Mouse (Mus musculus) cerebellum, adult (tissue): Measurements from ENCODE around the gene Nkx2-4.

Experiments used
- ATAC-seq: cut with Nextera tagmentation; 2 replicates; pipeline ENCODE4 v1.9.2; 2017; ENCODE audit warnings: mild to moderate bottlenecking, moderate library complexity, mixed read lengths; ENCODE audit not compliant: insufficient number of reproducible peaks, low FRiP score, low TSS enrichment

Gene Nkx2-4

DNA sequence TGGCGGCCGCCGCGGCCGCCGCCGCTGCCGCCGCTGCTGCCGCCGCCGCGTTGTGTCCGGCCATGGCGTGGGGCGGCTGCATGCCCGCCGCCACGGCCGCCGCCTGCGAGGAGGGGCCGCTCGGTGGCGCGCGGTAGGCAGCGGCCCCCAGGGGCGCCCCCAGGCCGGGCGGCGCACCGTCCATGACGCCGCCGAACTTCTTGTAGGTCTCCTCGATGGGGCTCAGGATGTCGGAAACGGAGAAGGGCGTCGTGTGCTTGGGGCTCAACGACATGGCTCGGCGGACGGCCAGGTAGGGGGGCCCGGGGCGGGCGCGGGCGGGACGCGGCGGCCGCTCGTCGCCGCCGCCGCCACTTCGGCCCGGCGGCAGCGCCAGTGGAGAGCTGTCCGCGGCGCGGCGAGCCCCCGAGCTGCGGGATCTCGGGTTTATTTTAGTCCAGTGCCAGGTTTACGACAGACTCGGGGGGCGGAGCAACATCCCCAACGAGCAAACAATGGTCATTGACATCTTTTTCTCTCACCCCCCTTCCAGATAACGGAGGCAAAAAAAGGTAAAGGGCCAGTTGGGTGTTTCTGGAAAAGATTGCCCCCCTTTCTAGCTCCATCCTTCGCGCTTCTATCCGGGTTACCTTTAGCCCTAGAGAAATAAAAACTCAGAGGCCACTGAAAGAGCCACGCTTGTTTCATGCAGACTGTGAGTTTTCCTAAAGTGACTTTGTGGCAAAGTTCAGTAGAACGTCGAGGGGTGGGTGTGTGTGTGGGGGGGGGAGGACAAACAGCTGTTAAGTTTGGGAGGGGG, at the start of gene Nkx2-4:
Gene Nkx2-4 (minus strand): TSS at position 374 of the 799 bp plus-strand sequence.
- ATAC-seq: no peak

DNA sequence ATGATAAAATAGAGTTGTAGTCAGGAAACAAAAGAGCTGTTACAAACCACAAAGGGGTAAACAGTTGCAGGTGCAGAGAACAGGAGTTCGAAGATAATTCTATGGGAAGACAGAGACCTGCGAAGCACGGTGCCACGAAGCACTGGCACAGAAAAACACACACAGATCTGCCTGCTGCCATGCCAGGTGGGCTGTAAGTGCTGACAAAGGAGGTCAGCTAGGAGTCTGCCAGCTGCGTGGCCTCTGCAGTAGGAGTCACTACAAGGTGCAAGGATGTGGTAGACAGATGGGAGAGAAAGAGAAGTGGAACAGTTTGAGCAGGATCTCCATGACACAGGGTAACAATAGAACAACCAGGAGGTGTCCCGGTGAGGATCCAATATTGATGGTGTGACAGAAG, 42.1 kb upstream of the Nkx2-4 start:
- ATAC-seq: no peak

DNA sequence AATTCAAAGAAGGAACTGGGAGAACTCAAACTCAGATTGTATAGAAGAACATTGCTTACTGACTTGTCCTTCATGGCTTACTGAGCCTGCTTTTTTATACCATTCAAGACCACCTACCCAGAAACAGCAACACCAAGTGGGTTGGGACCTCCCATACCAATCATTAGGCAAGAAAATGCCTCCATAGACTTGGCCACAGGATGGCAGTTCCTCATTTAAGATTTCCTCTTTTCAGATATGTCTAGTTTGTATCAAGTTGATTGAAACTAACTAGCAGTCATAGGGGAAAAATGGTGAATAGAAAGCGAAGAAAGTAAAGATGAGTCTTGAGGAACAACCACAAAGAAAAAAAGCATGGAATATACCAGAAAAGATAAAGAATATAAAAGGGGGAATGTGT, 34.5 kb upstream of the Nkx2-4 start:
- no peak for ATAC-seq

DNA sequence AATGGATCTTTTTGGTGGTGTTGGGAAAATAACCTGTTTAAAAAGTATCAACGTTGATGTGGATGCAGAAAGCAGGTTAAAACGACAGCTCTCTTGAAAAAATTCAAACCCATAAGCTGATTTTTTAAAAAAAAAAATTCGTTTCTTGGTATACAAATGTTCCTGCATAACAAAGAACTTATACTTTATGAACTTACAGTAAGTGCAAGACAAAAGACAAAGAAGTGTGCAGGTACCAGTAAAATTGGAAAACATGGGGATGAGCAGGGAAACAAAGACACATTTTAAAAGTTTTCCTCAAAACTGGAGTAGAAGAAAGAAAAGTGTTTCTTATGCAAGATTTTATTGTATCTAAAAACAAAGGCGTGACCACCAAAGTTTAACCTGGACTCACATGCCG, 1.2 kb upstream of the Nkx2-4 start:
- ATAC-seq: no peak

DNA sequence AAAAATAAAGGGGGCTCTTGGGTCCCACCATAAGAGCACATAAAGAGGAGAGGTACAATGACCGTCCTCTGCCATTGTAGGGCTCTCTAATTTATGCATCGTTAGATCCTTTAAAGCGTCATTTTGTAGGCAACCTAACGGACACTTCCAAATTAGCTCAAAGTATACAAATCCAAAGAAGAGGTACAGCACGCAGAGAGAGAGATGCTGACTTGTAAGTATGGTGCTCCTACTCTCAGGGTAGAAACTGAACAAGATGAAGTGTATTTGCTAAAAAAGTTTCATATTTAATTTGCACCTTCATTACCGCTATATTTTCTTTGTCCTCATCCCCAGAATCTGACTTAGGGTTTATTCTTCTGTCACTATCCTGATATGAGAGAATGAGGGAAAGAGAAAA, 692 bp upstream of the Nkx2-4 start:
- no peak for ATAC-seq

DNA sequence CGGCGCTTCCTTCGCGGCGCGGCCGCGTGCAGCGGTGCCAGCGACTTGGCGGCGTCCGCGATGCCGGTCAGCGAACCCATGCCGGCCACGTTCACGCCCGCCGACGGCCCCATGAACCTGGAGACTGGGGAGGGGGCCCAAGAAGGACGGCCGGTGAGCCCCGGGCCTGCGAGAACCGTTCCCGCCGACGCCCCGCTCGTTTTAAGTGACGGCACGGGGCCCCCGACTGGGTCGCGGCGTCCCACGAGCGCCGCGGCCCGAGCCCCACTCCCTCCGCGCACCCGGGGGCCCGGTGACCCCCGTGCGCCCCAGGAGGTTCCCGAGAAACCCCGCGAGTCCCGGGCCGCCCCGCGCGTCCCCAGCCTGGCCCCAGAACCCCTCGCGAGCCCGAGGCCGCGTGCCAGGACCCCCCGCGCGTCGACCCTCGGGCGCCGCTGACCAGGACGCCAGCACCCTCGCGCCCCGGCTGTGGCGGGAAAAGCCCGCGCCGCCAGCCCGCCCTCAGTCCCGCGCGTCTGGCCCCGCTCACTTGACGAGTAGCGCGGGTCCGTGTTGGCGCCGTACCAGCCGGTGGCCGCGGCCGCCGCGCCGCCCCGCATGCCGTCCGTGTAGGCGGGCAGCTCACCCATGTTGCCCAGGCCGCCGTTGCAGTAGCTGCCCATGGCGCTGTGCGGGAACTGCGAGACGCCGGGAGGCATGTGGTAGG, 726 bp downstream of the Nkx2-4 start:
- no peak for ATAC-seq

DNA sequence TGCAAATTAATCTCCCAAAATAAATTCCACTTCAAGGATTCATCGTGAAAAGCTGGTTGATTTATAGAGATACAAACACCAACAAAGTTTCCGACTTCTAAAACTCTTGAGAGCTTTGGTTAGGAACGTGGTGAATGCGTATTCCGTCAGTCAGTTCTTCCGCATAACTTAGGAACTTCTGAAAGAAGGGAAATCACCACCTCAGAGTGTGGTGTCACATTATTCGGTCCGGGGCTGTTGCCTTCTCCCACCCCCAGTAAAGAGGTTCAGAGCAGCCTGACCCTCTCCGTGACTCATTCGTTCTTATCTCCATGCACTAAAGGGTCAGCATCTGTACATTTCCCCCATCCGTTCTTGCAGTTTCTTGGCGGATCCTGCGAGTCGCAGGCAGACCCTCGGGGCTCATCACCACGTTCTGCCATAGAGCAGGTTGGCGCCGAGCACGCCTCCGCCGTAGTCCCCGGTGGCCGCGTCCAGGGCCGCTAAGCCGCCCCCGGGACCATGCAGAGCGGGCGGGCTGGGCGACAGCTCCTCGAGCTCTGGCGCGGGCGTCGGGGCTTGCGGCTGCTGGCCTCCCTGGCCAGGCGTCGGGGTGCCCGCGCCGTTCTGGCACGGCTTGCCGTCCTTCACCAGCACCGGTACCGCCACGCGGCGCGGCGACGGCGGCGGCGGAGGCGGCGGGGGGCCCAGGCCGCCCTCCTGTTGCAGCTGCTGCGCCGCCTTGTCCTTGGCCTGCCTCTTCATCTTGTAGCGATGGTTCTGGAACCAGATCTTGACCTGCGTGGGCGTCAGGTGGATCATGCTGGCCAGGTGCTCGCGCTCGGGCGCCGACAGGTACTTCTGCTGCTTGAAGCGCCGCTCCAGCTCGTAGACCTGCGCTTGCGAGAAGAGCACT, 1.5 kb downstream of the Nkx2-4 start:
- ATAC-seq: no peak

DNA sequence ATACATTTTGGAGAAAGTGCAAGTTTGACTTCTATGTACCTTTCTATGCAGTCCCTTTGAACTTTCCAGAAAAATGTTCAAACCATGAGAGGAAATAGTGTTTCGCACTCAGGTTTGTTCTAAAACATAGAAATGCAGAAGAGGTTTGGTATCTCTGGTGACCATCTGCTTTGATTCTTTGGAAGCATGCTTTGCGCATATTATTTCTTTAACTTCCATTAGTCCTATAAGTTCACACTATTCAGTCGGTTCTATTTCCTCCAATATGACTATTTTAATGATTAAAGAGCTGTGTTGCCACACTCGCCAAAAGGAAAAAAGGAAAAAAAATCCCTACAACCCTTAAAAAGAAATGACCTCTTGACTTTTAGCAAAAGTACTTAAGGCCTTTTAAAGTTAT, 2.9 kb downstream of the Nkx2-4 start:
- no peak for ATAC-seq

DNA sequence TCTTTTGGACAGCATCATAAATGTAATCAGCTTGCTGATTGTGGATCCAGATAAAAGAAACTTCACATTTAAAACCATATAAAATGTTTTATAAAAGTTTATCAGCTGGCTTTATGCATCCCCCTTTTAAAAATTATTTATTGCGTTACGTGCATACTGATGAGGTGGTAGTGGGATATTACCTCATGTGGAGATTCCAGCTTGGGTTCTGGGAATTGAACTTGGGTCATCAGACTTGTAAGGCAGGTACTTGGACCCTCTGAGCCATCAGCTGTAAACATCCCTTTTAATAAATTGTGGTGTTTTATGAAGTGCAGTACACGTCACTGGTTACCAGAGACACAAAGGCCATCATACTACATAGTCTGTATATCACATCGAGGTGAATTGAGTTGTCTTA, 10.8 kb downstream of the Nkx2-4 start:
- ATAC-seq: no peak

DNA sequence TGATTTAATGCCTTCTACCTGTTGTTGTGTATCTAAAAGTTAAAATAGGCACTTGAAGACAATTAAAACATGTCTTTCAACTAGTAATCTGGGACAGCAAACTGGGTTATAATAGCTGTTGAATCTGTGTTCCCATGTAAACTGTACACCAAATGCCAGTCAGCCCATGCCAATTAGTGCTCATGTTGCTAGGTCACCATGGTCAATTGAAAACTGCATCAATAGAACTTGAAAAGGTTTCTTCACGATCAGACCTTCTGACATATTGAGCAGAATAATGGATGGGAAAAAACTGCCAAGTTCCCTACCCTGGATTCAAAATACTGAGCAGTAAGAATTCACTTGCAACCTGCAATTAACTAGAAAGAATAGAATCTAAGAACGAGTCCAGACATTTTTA, 11.3 kb downstream of the Nkx2-4 start:
- ATAC-seq: no peak

DNA sequence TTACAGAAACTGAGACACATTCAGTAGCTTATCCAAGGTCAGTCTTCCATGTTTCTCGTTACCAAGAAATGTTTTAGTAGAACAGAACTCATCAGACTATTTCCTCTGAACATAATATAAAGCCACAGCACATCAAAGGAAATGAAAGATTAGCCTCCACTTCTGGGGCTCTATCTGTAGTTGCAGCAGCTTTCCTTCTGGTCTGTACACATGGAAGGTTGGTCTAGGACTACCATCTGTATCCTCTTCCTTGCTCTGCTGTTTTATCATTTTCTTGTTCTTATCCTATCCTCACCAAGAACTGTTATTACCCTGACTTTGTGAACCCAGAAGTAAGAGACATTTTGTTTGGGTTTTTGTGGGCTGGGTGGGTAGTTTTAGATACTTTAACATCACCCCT, 14.9 kb downstream of the Nkx2-4 start:
- ATAC-seq: no peak

DNA sequence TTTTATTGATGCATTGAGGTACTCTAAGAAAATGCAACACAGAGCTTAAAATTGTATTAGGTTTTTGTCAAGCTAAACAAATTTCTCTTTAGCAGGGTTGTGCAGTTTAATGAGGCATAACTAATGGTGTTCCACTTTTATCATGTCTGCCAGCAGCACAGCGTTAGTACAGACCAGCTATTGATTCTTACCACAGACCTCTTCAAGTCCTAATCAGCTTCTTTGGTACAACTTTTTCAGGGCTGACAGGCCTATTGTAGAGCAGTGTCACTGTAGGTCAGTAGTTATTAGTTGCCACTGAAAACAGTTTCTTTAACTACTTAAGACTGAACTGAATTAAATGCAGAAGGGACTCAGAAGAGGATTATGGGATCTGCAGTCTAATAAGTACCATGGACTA, 16.2 kb downstream of the Nkx2-4 start:
- no peak for ATAC-seq

DNA sequence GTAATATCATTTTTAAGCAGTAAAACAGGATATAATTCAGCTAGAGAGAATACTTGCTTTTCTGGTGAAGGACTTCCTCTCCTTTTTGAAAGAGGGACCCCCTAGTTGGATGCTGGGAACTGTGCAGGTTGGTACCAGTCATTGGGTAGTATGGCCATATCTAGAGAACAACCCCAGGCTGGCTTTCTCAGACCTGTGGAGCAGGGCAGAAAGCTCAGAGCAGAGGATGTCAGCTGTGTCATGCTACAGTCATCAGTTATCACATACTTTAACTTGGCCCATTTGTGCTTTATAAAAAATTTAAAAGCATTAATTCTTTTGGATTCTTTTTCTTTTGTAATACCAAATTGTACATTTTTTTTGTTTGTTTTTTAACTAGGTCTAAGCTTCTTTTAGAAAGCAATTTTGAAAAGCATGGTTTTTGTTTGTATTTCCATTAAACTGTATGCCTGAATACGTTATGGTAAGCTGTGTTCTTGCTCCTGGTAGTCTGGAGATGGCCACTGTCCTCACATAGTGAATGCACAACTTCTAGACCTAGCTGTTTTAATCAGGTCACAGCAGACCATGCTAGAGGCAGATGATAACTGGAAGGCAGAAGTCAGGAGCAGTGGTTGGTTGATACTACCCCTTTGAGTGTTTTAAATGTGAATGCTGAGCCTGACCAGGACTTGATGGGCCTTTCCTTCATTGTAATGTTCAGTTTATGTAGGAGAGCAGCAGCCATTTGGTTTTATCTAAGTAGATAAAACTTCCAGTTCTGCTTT, 17.6 kb downstream of the Nkx2-4 start:
- ATAC-seq: no peak

DNA sequence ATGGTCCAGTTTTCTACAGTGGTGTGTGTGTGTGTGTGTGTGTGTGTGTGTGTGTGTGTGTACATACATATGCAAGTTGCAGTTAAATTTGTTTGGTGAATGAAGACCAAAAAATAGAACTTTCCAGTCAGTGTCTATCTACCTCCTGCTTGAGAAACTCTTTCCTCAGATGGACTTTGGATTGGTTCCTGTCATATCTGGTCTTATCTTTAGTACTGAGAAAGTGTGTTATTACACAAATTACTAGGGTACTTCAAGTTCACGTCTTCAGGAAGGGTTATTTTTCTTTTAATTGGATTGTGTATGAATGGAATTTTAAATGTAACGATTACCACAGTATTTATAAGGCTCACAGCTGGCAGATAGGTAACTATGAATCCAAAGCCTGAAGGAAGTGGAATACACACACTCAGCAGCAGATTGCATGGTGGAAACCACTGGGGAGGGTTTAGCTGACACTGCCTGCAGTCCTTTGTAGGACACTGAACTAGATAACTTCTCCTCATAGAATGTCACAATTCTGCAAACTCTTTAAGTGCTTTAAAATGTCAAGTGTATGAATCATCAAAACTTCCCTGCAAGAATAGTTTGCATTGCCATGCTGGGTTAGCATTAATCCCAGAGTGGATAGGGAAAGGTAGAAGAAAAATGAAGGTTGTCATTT, 31.9 kb downstream of the Nkx2-4 start:
- no peak for ATAC-seq

DNA sequence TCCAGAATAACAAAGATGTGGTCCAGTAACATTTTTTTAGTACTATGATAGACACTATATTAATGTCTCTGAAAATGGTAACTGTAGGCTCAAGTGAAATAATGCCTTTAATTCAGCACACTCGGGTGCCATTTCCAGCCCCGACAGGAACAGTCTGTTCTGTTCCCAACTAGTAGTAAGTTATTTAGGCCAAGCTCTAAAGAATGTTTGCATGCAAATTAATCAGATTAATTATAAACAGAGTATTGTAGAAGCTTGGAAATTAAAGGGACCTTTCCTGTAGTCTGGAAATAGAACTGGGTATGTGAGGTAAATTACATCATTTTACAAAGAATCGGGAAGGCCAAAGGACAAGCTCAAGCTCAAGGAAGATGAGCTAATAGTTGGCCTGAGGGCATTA, 38.2 kb downstream of the Nkx2-4 start:
- ATAC-seq: no peak

DNA sequence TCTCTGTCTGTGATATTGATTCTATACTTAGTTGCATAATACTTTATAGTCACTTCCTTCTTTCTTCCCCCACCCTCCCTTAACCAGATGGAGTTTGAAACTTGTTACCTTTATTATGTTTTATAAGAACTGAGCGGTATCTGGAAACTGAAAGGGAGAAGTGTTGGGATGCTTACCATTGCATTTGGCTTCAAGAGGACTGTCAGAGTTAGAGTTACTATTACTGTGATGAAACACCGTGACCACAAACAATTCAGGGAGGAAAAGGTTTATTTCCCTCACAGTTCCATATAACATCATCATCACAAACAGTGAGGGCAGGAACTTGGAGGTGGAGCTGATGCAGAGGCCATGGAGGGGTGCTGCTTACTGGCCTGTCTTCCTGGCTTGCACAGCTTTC, 49.4 kb downstream of the Nkx2-4 start:
- ATAC-seq: no peak
